Mouse (Mus musculus): ENCODE results near the gene S100a5. TPM values are rescaled to one million over a fixed set of nuclear protein-coding genes. Genes with fewer than 3 reads are reported as not detected.

Gene S100a5
- polyA plus RNA-seq (2012; rRNA removed; ENCODE audit: low replicate concordance), result not detected in 2 replicates

GRCm38 (mm10) chr3:90608223-90608622, at the start of gene S100a5:
Gene S100a5 (plus strand): TSS chr3:90608523.

DNA sequence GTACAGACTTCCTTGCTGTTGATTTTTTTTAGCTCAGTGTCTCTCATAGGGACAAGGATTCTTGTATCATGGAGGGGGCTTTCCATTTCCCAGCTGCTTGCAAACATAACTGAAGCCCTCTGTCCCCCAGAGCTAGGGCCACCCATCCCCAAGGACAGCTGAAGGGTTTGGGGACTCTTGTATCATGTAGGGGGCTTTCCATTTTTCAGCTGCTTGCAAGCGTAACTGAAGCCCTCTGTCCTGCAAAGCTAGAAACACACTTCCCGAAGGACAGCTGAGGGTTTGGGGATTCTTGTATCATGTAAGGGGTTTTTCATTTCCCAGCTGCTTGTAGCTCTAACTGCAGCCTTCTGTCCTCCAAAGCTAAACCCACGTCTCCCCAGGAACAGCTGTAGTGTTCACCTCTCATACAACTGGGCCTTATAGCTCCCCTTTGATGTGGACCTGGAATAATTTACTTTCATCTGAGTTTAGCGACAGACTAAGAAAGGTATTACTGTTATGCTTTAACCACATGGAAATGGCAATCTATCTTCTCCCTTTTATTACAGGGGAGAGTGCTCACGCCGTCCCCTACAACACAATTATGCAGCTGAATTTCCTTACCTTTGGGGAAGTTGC, 48.2 kb upstream of the S100a5 start, which contains the start of gene S100a3:
TSS of gene S100a3 (plus strand) at position 571 of the 621 bp plus-strand sequence.

GRCm38 (mm10) chr3:90589947-90590346, 18.4 kb upstream of the S100a5 start, which contains the start of gene S100a2:
Gene S100a2 (plus strand): TSS chr3:90590247.

GRCm38 (mm10) chr3:90601486-90602110, 6.7 kb upstream of the S100a5 start, which contains the start of gene Gm42674:
Gene Gm42674 (plus strand): TSS chr3:90601904.

DNA sequence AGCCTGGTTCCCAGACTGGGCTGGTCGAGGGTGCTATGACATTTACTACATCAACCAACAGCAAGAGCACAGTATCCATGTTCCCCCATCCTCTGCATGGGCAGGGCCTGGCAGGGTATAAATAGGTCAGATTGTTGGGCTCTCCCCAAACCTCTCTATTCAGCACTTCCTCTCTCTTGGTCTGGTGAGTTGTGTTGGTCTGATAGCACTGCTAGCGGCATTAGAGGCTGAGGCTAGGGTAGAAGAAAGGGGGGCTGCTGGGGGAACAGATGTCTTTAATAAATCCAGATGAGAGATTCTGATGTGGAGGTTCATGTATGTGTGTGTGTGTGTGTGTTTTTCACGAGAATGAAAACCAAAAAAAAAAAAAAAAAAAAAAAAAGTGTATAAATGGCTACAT, 4.7 kb upstream of the S100a5 start, which contains the start of gene S100a4:
TSS of gene S100a4 (plus strand) at position 149 of the 400 bp plus-strand sequence.

DNA sequence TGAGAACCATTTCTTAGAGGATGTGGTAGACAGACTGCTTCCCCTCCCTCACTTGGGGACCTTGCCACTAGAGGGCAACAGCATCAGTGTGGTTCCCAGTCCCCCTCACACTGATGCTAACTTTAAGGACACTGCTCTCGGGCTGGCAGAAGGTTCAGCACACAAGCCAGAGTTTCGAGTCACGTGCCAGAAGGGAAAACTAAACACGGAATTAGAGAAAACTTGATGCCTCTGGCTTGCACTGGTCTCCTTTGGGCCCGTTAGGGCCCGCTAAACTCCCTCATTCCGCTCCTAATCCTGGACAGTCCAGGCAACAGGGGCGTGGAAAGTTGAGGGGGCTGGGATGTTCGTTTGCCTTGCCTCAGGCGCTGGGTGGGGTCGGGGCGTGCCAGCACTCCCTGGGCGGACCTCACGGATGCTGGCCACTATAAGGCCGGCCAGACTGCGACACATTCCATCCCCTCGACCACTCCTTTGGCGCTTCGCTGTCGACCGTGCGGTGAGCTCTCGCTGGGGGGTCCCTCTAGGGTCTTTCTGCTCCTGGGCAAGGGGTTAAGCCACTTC, 4.5 kb downstream of the S100a5 start, which contains the start of gene S100a6:
TSS of gene S100a6 (plus strand) at position 155 of the 564 bp plus-strand sequence.

GRCm38 (mm10) chr3:90653717-90654116, 45.4 kb downstream of the S100a5 start, which contains the start of gene S100a7a:
Gene S100a7a (plus strand): TSS chr3:90654017.

Other genes starting within 250 kb of the S100a5 start
- 21.0 and 21.7 TPM in 2 replicates for gene Slc27a3, start 218.6 kb upstream of the S100a5 start, polyA plus RNA-seq (2012; rRNA removed; ENCODE audit: low replicate concordance)
- gene Ints3, start 174.9 kb upstream of the S100a5 start, polyA plus RNA-seq (2012; rRNA removed; ENCODE audit: low replicate concordance), result 26.7 and 32.2 TPM in 2 replicates
- gene Npr1, start 142.7 kb upstream of the S100a5 start, polyA plus RNA-seq (2012; rRNA removed; ENCODE audit: low replicate concordance), result 102 and 127 TPM in 2 replicates
- 13.6 and 27.9 TPM in 2 replicates for gene Ilf2, start 132.4 kb upstream of the S100a5 start, polyA plus RNA-seq (2012; rRNA removed; ENCODE audit: low replicate concordance)
- gene Snapin, start 117.5 kb upstream of the S100a5 start, polyA plus RNA-seq (2012; rRNA removed; ENCODE audit: low replicate concordance), result 24.1 and 56.4 TPM in 2 replicates
- gene Chtop, start 99.0 kb upstream of the S100a5 start, polyA plus RNA-seq (2012; rRNA removed; ENCODE audit: low replicate concordance), result 32.0 and 41.4 TPM in 2 replicates
- 164 and 343 TPM in 2 replicates for gene S100a1, start 94.1 kb upstream of the S100a5 start, polyA plus RNA-seq (2012; rRNA removed; ENCODE audit: low replicate concordance)
- 79.8 and 155 TPM in 2 replicates for gene S100a13, start 94.1 kb upstream of the S100a5 start, polyA plus RNA-seq (2012; rRNA removed; ENCODE audit: low replicate concordance)
- gene S100a14, start 81.7 kb upstream of the S100a5 start, polyA plus RNA-seq (2012; rRNA removed; ENCODE audit: low replicate concordance), result 1.7 and 5.7 TPM in 2 replicates
- 114 and 155 TPM in 2 replicates for gene S100a16, start 71.3 kb upstream of the S100a5 start, polyA plus RNA-seq (2012; rRNA removed; ENCODE audit: low replicate concordance)
- 0.93 and 1.1 TPM in 2 replicates for gene S100a3, start 47.9 kb upstream of the S100a5 start, polyA plus RNA-seq (2012; rRNA removed; ENCODE audit: low replicate concordance)
- not detected in 2 replicates for gene S100a2, start 18.3 kb upstream of the S100a5 start, polyA plus RNA-seq (2012; rRNA removed; ENCODE audit: low replicate concordance)
- not detected in 2 replicates for gene Gm42674, start 6.6 kb upstream of the S100a5 start, polyA plus RNA-seq (2012; rRNA removed; ENCODE audit: low replicate concordance)
- 43.9 and 97.5 TPM in 2 replicates for gene S100a4, start 4.8 kb upstream of the S100a5 start, polyA plus RNA-seq (2012; rRNA removed; ENCODE audit: low replicate concordance)
- 496 and 932 TPM in 2 replicates for gene S100a6, start 4.4 kb downstream of the S100a5 start, polyA plus RNA-seq (2012; rRNA removed; ENCODE audit: low replicate concordance)
- 0.43 and 2.1 TPM in 2 replicates for gene S100a7a, start 45.5 kb downstream of the S100a5 start, polyA plus RNA-seq (2012; rRNA removed; ENCODE audit: low replicate concordance)
- 0.53 and 6.2 TPM in 2 replicates for gene S100a8, start 60.5 kb downstream of the S100a5 start, polyA plus RNA-seq (2012; rRNA removed; ENCODE audit: low replicate concordance)
- 2.2 and 3.9 TPM in 2 replicates for gene S100a9, start 87.2 kb downstream of the S100a5 start, polyA plus RNA-seq (2012; rRNA removed; ENCODE audit: low replicate concordance)
- gene Pglyrp4, start 118.4 kb downstream of the S100a5 start, polyA plus RNA-seq (2012; rRNA removed; ENCODE audit: low replicate concordance), result 0.06 and 1.8 TPM in 2 replicates
- not detected in 2 replicates for gene Gm5849, start 169.4 kb downstream of the S100a5 start, polyA plus RNA-seq (2012; rRNA removed; ENCODE audit: low replicate concordance)

Data from mammary gland, adult 2 months (tissue).